Mouse (Mus musculus) midbrain, embryonic 13.5 days (tissue): ENCODE measurements around the gene Akap11. TPM values are rescaled to one million over a fixed set of nuclear protein-coding genes. Genes with fewer than 3 reads are reported as not detected.

Experiments used
- ATAC-seq: fragments of 200-750 bp; cut with Nextera tagmentation; 2 replicates; pipeline ENCODE4 v1.8.0; 2017; ENCODE audit warnings: mild to moderate bottlenecking, moderate TSS enrichment, moderate library complexity
- H3K27ac ChIP-seq: fragments of 300-500 bp; sonication (generic); 2 replicates; pipeline ENCODE4 v1.5.1; 2015; ENCODE audit warnings: inconsistent platforms, mild to moderate bottlenecking, moderate library complexity
- H3K27me3 ChIP-seq: fragments of 300-500 bp; sonication (generic); 2 replicates; pipeline ENCODE4 v1.6.1; 2015; ENCODE audit warnings: mild to moderate bottlenecking, inconsistent platforms
- H3K36me3 ChIP-seq: fragments of 300-500 bp; sonication (generic); 2 replicates; pipeline ENCODE4 v1.6.1; 2015; ENCODE audit warnings: mild to moderate bottlenecking, inconsistent platforms
- H3K4me1 ChIP-seq: fragments of 300-500 bp; sonication (generic); replicated peaks from 2 replicates; pipeline ENCODE4 v1.6.1; 2015; ENCODE audit warnings: inconsistent platforms
- H3K4me2 ChIP-seq: fragments of 300-500 bp; sonication (generic); replicated peaks from 2 replicates; pipeline ENCODE4 v1.6.1; 2015; ENCODE audit warnings: moderate library complexity, mild to moderate bottlenecking, inconsistent platforms
- H3K4me3 ChIP-seq: fragments of 300-500 bp; sonication (generic); replicated peaks from 2 replicates; pipeline ENCODE4 v1.5.1; 2015; ENCODE audit warnings: mild to moderate bottlenecking, inconsistent platforms
- H3K9ac ChIP-seq: fragments of 300-500 bp; sonication (generic); replicated peaks from 2 replicates; pipeline ENCODE4 v1.6.1; 2015; ENCODE audit warnings: mild to moderate bottlenecking, inconsistent platforms
- H3K9me3 ChIP-seq: fragments of 300-500 bp; sonication (generic); 2 replicates; pipeline ENCODE4 v1.6.1; 2016; ENCODE audit warnings: mild to moderate bottlenecking, inconsistent platforms
- WGBS: fragments of 180-500 bp; shearing (Covaris S2); methylation state at CpG from one replicate; pipeline ENCODE4 v1.1.7; 2015; 5-methylcytosine and 5-hydroxymethylcytosine counted together
- polyA plus RNA-seq: library from polyadenylated mRNA; unstranded; fragments of >200 nt; fragmentation: Nextera tagmentation; extraction: Ambion mirVana; gene quantifications from 2 replicates; pipeline ENCODE4 v1.2.1, GENCODE M21; 2015

The Akap11 gene
- polyA plus RNA-seq, 1 experiment from 2014 or later, result 38.7 TPM

GRCm38 (mm10) chr14:78548807-78549206 lies 12.2 kb upstream of the Akap11 start:
- no peaks in the 10 kb centered on the region for H3K9me3 ChIP-seq
- no peak for ATAC-seq
- H3K4me3 ChIP-seq, result no peak overlapping the region
- H3K36me3 ChIP-seq, result no peaks in the 10 kb centered on the region
- 82% methylated on average over 6 of the region's 6 CpGs for WGBS
- H3K4me2 ChIP-seq, result no peak overlapping the region
- H3K4me1 ChIP-seq, result no peaks in the 10 kb centered on the region
- no peak overlapping the region for H3K27ac ChIP-seq
- no peak overlapping the region for H3K9ac ChIP-seq
- H3K27me3 ChIP-seq, result no peaks in the 10 kb centered on the region

GRCm38 (mm10) chr14:78541319-78541718 lies 4.7 kb upstream of the Akap11 start:
- ATAC-seq, result no peak
- Histone ChIP-seq H3K9me3 (no peaks in the 10 kb centered on the region), H3K36me3 (no peaks in the 10 kb centered on the region), H3K9ac (no peak overlapping the region), H3K4me1 (peaks cover 8% of the 10 kb centered on the region), H3K27ac (no peak overlapping the region), H3K4me2 (no peak overlapping the region), H3K27me3 (no peaks in the 10 kb centered on the region), H3K4me3 (no peak overlapping the region)
- WGBS, result 85% methylated on average over 3 of the region's 3 CpGs

GRCm38 (mm10) chr14:78539821-78540220 lies 3.2 kb upstream of the Akap11 start:
- no peak overlapping the region for H3K4me3 ChIP-seq
- no peaks in the 10 kb centered on the region for H3K36me3 ChIP-seq
- H3K9me3 ChIP-seq, result no peaks in the 10 kb centered on the region
- 92% methylated on average over 1 of the region's 1 CpGs for WGBS
- no peak overlapping the region for H3K27ac ChIP-seq
- no peak for ATAC-seq
- peaks cover 17% of the 10 kb centered on the region for H3K4me1 ChIP-seq
- H3K9ac ChIP-seq, result no peak overlapping the region
- no peaks in the 10 kb centered on the region for H3K27me3 ChIP-seq
- no peak overlapping the region for H3K4me2 ChIP-seq

GRCm38 (mm10) chr14:78538572-78539320 lies 2.1 kb upstream of the Akap11 start:
- Histone ChIP-seq H3K4me3 (no peak overlapping the region), H3K36me3 (no peaks in the 10 kb centered on the region), H3K4me1 (peaks cover 25% of the 10 kb centered on the region), H3K27ac (no peak overlapping the region), H3K27me3 (no peaks in the 10 kb centered on the region), H3K4me2 (no peak overlapping the region), H3K9me3 (no peaks in the 10 kb centered on the region), H3K9ac (no peak overlapping the region)
- no peak for ATAC-seq
- 53% methylated on average over 5 of the region's 5 CpGs for WGBS

- peak overlapping the region; percentile 87 for H3K27ac ChIP-seq
- 24% methylated on average over 6 of the region's 6 CpGs for WGBS
- peaks cover 31% of the 10 kb centered on the region for H3K4me1 ChIP-seq
- no peaks in the 10 kb centered on the region for H3K36me3 ChIP-seq
- no peaks in the 10 kb centered on the region for H3K27me3 ChIP-seq
- H3K4me2 ChIP-seq, result peak overlapping the region; percentile 65
- H3K9me3 ChIP-seq, result no peaks in the 10 kb centered on the region
- ATAC-seq, result no peak
- H3K4me3 ChIP-seq, result peak overlapping the region; percentile 88
- peak overlapping the region; percentile 71; the same call in 1 of the 2 replicates for H3K9ac ChIP-seq
Observed at GRCm38 (mm10) chr14:78537551-78537950, 943 bp upstream of the Akap11 start.

DNA sequence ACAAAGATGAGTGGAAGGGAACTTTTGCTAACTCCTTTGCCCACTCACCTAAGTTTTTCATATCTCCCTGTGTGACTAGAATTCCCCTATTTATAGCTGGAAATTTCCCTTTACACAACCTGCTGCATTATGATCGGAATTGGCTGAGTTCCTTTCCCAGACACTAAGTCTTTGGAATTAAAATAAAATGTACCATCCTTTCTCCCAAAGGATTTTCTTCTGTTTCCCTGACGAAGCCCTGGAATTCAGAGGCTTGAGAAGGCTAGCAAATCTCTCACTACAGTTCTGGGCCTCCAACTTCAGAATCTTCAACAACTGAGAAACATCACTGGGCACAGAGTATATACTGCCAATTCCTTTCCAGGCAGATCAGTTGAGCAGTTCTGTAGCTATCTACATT lies 1.2 kb downstream of the Akap11 start:
- Histone ChIP-seq H3K4me3 (peak overlapping the region; percentile 88), H3K9me3 (no peaks in the 10 kb centered on the region), H3K36me3 (no peaks in the 10 kb centered on the region), H3K4me1 (peaks cover 41% of the 10 kb centered on the region), H3K27ac (peak overlapping the region; percentile 22; the same call in 1 of the 2 replicates), H3K9ac (peak overlapping the region; percentile 97), H3K4me2 (peak overlapping the region; percentile 65), H3K27me3 (no peaks in the 10 kb centered on the region)
- no peak for ATAC-seq
- 22% methylated on average over 2 of the region's 2 CpGs for WGBS

DNA sequence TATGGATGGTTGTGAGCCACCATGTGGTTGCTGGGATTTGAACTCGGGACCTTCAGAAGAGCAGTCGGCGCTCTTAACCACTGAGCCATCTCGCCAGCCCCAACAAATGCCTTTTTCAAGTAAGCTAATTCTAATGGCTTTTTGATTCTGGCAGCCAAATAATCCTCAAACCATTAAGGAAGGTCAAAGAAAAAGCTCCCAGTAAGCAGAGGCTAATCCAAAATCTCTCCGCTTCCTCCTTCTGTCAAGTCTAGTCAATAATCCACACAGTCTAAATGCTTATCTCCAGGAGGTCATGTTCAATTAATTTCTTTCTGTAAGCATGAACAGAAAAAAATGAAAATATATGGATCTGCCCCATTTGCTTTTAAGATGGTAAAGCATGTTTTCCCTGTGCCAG lies 2.0 kb downstream of the Akap11 start:
- no peak overlapping the region for H3K27ac ChIP-seq
- 73% methylated on average over 5 of the region's 5 CpGs for WGBS
- no peaks in the 10 kb centered on the region for H3K27me3 ChIP-seq
- H3K4me2 ChIP-seq, result peak overlapping the region; percentile 22; the same call in 1 of the 2 replicates
- no peak overlapping the region; the same call in 1 of the 2 replicates for H3K4me3 ChIP-seq
- no peaks in the 10 kb centered on the region for H3K36me3 ChIP-seq
- ATAC-seq, result no peak
- H3K9me3 ChIP-seq, result no peaks in the 10 kb centered on the region
- no peak overlapping the region for H3K9ac ChIP-seq
- peaks cover 44% of the 10 kb centered on the region for H3K4me1 ChIP-seq

GRCm38 (mm10) chr14:78533701-78534100 lies 2.9 kb downstream of the Akap11 start:
- no peak overlapping the region for H3K27ac ChIP-seq
- 95% methylated on average over 3 of the region's 3 CpGs for WGBS
- no peak for ATAC-seq
- no peaks in the 10 kb centered on the region for H3K36me3 ChIP-seq
- H3K9me3 ChIP-seq, result no peaks in the 10 kb centered on the region
- H3K4me3 ChIP-seq, result no peak overlapping the region
- H3K9ac ChIP-seq, result no peak overlapping the region
- H3K27me3 ChIP-seq, result no peaks in the 10 kb centered on the region
- H3K4me2 ChIP-seq, result peak overlapping the region; percentile 9; the same call in 1 of the 2 replicates
- peaks cover 50% of the 10 kb centered on the region for H3K4me1 ChIP-seq

DNA sequence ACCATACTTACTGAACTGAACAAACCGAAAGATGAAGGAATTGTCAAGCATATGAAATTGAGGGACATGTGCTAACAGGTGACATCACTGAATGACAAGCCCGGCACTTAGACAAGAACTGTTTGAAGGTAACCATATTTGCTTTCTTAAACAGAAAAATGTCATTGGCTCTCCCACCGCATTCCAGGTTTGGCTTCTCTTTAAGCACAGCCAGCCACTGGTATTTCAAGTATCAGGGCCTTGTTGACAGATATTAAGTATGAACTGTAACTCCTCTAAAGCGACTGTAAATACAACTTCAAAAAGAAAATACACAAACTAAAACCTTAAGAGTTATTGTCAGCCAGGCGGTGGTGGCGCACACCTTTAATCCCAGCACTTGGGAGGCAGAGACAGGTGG lies 4.3 kb downstream of the Akap11 start:
- H3K4me3 ChIP-seq, result no peak overlapping the region
- no peaks in the 10 kb centered on the region for H3K9me3 ChIP-seq
- no peak overlapping the region for H3K4me2 ChIP-seq
- H3K27ac ChIP-seq, result no peak overlapping the region
- H3K4me1 ChIP-seq, result peaks cover 46% of the 10 kb centered on the region
- no peaks in the 10 kb centered on the region for H3K36me3 ChIP-seq
- H3K9ac ChIP-seq, result no peak overlapping the region
- no peak for ATAC-seq
- H3K27me3 ChIP-seq, result no peaks in the 10 kb centered on the region
- 93% methylated on average over 6 of the region's 6 CpGs for WGBS

DNA sequence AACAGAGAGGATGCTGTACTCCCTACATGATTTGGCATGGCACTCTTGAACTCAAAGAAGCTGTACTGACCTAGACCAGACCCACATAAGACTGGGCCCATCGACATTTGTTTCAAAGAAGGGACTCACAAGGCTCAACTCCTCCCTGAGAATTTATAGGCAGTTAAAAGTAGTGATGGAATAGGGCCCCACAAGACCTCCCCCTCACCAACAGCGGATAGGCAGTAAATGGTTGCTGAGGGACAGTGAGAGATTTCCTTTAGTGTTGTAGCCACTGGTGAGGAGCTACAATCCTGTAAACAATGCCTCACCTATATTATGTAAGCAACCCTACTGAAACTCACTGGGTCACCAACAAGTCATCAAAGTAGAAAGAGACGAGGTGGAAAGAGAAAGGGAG lies 6.4 kb downstream of the Akap11 start:
- Histone ChIP-seq H3K4me1 (peaks cover 47% of the 10 kb centered on the region), H3K36me3 (no peaks in the 10 kb centered on the region), H3K9ac (no peak overlapping the region), H3K4me2 (no peak overlapping the region), H3K27ac (no peak overlapping the region), H3K4me3 (no peak overlapping the region), H3K27me3 (no peaks in the 10 kb centered on the region), H3K9me3 (no peaks in the 10 kb centered on the region)
- ATAC-seq, result no peak
- WGBS, result 94% methylated on average over 3 of the region's 3 CpGs

- ATAC-seq, result no peak
- no peaks in the 10 kb centered on the region for H3K27me3 ChIP-seq
- WGBS, result 89% methylated on average over 8 of the region's 8 CpGs
- H3K36me3 ChIP-seq, result no peaks in the 10 kb centered on the region
- no peak overlapping the region for H3K9ac ChIP-seq
- H3K4me1 ChIP-seq, result peaks cover 36% of the 10 kb centered on the region
- no peak overlapping the region for H3K27ac ChIP-seq
- H3K9me3 ChIP-seq, result no peaks in the 10 kb centered on the region
- no peak overlapping the region for H3K4me2 ChIP-seq
- no peak overlapping the region for H3K4me3 ChIP-seq
Observed at GRCm38 (mm10) chr14:78528461-78529425, 7.9 kb downstream of the Akap11 start.

GRCm38 (mm10) chr14:78526907-78527306 lies 9.7 kb downstream of the Akap11 start:
- no peak overlapping the region for H3K27ac ChIP-seq
- no peaks in the 10 kb centered on the region for H3K9me3 ChIP-seq
- no peaks in the 10 kb centered on the region for H3K36me3 ChIP-seq
- no peaks in the 10 kb centered on the region for H3K27me3 ChIP-seq
- H3K4me2 ChIP-seq, result no peak overlapping the region
- H3K4me3 ChIP-seq, result no peak overlapping the region
- H3K9ac ChIP-seq, result no peak overlapping the region
- H3K4me1 ChIP-seq, result peaks cover 26% of the 10 kb centered on the region
- 81% methylated on average over 6 of the region's 6 CpGs for WGBS
- no peak for ATAC-seq
